Mouse (Mus musculus): ENCODE results near the gene Nid1.

The Nid1 gene

DNA sequence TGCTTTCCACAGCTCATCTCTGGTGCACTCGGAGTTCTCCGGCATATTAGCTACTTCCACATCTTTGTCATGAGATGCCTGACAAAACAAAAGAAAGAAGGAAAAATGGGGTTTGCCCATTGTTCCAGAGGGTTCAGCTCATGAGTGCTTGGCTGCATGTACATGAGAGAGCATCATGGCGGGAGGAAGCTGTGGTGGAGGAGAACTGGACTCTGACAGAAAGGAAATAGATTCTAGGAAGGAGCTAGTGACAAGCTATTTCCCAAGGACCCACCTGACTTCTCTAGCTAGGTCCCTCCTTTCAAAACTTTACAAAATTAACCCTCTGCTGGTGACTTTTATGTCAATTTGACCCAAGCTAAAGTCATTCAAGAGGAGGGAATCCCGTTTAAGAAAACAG, 110.5 kb downstream of the Nid1 start:
- no peak for DNase-seq (ENCODE audit: low read depth)

DNA sequence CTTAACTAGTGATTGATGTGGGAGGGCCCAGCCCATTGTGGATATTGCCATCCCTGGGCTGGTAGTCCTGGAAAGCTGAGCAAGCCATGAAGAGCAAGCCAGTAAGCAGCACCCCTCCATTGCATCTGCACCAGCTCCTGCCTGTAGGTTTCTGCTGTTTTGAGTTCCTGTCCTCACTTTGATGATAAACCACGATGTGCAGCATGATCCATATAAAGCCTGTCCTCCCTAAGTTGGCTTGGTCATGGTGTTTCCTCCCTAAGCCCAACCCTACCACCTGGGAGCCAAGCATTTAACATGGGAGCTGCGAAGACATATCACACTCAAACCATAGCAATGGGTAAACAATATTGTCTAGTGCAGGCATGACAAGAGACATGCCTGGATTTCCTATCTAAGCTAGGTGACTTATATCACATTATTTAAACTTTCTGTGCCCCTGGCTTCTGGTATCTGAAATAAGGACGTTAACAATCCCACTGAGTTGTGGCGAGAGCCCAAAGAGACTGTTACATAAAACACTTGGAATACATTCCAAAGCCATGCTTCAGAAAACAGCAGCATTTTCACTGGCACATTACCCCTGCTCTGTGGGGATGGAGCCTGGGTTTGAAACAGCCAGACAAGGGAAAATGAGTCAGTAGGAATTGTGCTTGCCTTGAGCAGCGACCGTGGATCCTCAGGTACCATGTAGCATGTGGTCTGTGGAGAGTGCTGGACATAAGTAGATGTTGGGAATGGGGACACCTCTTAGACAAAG, 111.3 kb downstream of the Nid1 start:
- DNase-seq (ENCODE audit: low read depth), result no peak

- DNase-seq (ENCODE audit: low read depth), result no peak
Observed at GRCm38 (mm10) chr13:13549687-13550660, 112.6 kb downstream of the Nid1 start.

- DNase-seq (ENCODE audit: low read depth), result no peak
Observed at GRCm38 (mm10) chr13:13552020-13552419, 114.7 kb downstream of the Nid1 start.

DNA sequence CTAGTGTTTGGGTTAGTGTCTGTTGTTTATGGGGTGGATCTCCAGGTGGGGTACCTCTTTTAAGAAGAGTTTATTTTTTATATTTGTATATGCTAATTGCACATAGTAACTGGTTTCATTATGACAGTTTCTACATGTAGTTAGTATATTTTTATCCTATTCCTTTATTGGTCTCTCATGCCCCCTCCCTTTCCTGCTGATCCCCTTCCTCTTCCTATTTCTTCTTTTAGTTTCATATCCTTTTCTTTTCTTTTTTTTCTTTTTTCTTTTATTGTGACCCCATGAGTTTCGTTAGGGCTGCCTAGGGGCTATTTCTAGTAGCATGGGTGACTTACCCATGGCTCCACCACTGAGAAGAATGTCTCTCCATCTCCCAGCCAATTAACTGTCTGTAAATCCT, 116.3 kb downstream of the Nid1 start:
- DNase-seq (ENCODE audit: low read depth), result no peak

GRCm38 (mm10) chr13:13555196-13555595, 117.8 kb downstream of the Nid1 start:
- DNase-seq (ENCODE audit: low read depth), result no peak

DNA sequence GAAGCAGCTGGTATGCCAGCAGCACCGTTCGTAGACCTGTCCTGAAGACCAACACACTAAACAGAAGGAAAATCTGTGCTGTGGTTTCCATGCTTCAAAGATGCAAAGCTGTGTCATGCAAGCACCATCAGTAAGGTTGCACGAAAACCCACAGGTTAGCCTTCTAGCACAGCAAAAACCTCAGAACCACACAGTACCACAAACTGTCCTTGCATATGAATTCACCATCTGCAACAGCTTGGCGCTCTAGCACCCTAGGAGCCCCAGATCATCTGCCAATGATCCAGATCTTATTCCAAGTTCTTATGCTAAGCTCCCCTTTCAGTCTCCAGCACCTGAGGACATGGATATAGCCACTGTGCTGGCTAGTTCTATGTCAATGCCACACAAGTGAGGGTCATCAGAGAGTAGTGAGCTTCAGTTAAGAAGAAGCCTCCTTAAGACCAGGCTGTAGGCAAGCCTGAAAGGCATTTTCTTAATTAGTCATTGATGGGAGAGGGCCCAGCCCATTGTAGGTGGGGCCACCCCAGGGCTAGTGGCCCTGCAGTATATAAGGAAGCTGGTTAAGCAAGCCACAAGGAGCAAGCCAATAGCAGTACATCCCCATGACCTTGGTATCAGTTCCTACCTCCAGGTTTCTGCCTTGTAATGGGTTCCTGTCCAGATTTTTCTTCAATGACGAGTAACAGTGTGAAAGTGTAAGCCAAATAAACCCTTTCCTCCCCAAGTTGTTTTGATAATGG, 119.8 kb downstream of the Nid1 start:
- no peak for DNase-seq (ENCODE audit: low read depth)

- no peak for DNase-seq (ENCODE audit: low read depth)
Observed at GRCm38 (mm10) chr13:13558251-13558650, 120.9 kb downstream of the Nid1 start.

DNA sequence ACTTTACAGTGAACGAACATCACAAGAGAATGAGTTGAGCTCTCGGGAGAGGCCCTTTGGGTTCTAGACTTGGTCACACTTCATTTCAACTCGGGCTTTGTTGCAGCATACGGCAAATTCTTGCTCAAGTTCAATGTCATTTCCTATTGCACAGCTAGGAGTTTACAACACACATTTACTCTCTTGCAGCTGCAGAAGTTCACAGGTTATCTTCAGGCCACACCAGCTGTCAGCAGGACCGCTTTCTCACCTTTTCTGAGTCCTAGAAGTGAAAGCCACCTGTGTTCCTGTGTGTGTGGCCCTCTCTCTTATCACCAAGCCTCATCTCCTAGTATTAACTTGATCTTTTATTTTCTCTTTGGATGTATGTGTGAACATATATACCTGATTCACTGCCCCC, 121.5 kb downstream of the Nid1 start:
- DNase-seq (ENCODE audit: low read depth), result no peak
